Mouse (Mus musculus) left cerebral cortex, adult 8-10 months (tissue): ENCODE measurements around the gene Retnlb. TPM values are rescaled to one million over a fixed set of nuclear protein-coding genes. Genes with fewer than 3 reads are reported as not detected.

ENCODE experiments used
- total RNA-seq, 4 experiments: library from RNA; stranded (reverse); gene quantifications; 2 replicates each; pipeline ENCODE4 v1.2.4; 2022

Retnlb gene
- total RNA-seq, 4 experiments from 2014 or later: not detected

Other genes starting within 250 kb of the Retnlb start
- gene Trat1, start 44.8 kb upstream of the Retnlb start, total RNA-seq: 1 to 10 TPM in 2 of 4 experiments, under 1 TPM in 2; 0.46 to 1.7 (median 0.80) TPM
- not detected for gene Retnla, start 25.7 kb downstream of the Retnlb start, total RNA-seq
- not detected for gene Retnlg, start 55.8 kb downstream of the Retnlb start, total RNA-seq
- 10 to 100 TPM; 69.6 to 87.9 (median 78.7) TPM for gene Dzip3, start 177.3 kb downstream of the Retnlb start, total RNA-seq
- gene Cip2a, start 177.3 kb downstream of the Retnlb start, total RNA-seq: 1 to 10 TPM; 2.0 to 4.7 (median 2.5) TPM
- gene Myh15, start 240.6 kb downstream of the Retnlb start, total RNA-seq: under 1 TPM; 0.44 to 0.77 (median 0.61) TPM